Mouse (Mus musculus) lung, adult 2 months (tissue): ENCODE measurements around the gene Ppan.

Experiments
- CTCF ChIP-seq: fragments of 200-500 bp; IDR thresholded peaks from 2 replicates; pipeline ENCODE4 v1.5.1; 2011; ENCODE audit warnings: mild to moderate bottlenecking, low read length, control low read depth; ENCODE audit not compliant: insufficient read depth
- POLR2A ChIP-seq: fragments of 200-500 bp; IDR thresholded peaks from 2 replicates; pipeline ENCODE4 v1.6.1; 2011; ENCODE audit warnings: low read depth, mild to moderate bottlenecking, control low read depth, low read length, borderline replicate concordance; ENCODE audit errors: extremely low read depth

GRCm38 (mm10) chr9:20901466-20902173 is 13.6 kb downstream of the Ppan start:
- TF ChIP-seq CTCF (peak; percentile 44; the same call in 1 of the 2 replicates), POLR2A (no peak)
